Mouse (Mus musculus) limb, embryonic 14.5 days (tissue): Measurements from ENCODE around the gene Osgin1. TPM values are rescaled to one million over a fixed set of nuclear protein-coding genes. Genes with fewer than 3 reads are reported as not detected.

ENCODE experiments used
- ATAC-seq: fragments of 200-750 bp; cut with Nextera tagmentation; 2 replicates; pipeline ENCODE4 v1.8.0; 2017; ENCODE audit warnings: low read depth, moderate number of reproducible peaks, moderate TSS enrichment; ENCODE audit not compliant: low FRiP score
- DNase-seq: peaks from one replicate; pipeline ENCODE4 v3.0.0-alpha.2; 2015; ENCODE audit warnings: low spot score
- H3K27ac ChIP-seq: fragments of 300-500 bp; sonication (generic); replicated peaks from 2 replicates; pipeline ENCODE4 v1.5.1; 2014; ENCODE audit warnings: low read depth, mild to moderate bottlenecking, low read length, moderate library complexity, mixed read lengths
- H3K27me3 ChIP-seq: fragments of 300-500 bp; sonication (generic); 2 replicates; pipeline ENCODE4 v1.6.1; 2014; ENCODE audit warnings: low read length, mixed read lengths; ENCODE audit not compliant: control insufficient read depth, insufficient read depth
- H3K36me3 ChIP-seq: fragments of 300-500 bp; sonication (generic); 2 replicates; pipeline ENCODE4 v1.6.1; 2014; ENCODE audit warnings: mild to moderate bottlenecking, low read length, moderate library complexity, mixed read lengths; ENCODE audit not compliant: control insufficient read depth, insufficient read depth
- H3K4me1 ChIP-seq: fragments of 300-500 bp; sonication (generic); 2 replicates; pipeline ENCODE4 v1.6.1; 2014; ENCODE audit warnings: antibody characterized with exemption, low read length, mixed read lengths; ENCODE audit not compliant: control insufficient read depth, insufficient read depth
- H3K4me2 ChIP-seq: fragments of 300-500 bp; sonication (generic); replicated peaks from 2 replicates; pipeline ENCODE4 v1.6.1; 2014; ENCODE audit warnings: low read depth, mild to moderate bottlenecking, low read length, moderate library complexity; ENCODE audit not compliant: severe bottlenecking
- H3K4me3 ChIP-seq: fragments of 300-500 bp; sonication (generic); replicated peaks from 2 replicates; pipeline ENCODE4 v1.5.1; 2014; ENCODE audit warnings: low read length
- H3K9ac ChIP-seq: fragments of 300-500 bp; sonication (generic); 2 replicates; pipeline ENCODE4 v1.6.1; 2014; ENCODE audit warnings: mild to moderate bottlenecking, low read depth, low read length, moderate library complexity; ENCODE audit not compliant: severe bottlenecking
- H3K9me3 ChIP-seq: fragments of 300-500 bp; sonication (generic); 2 replicates; pipeline ENCODE4 v1.6.1; 2016; ENCODE audit warnings: low read length; ENCODE audit not compliant: control insufficient read depth
- POLR2A ChIP-seq: fragments of 200-500 bp; IDR thresholded peaks from 2 replicates; pipeline ENCODE4 v1.8.0; 2012; ENCODE audit warnings: inconsistent platforms, mild to moderate bottlenecking, moderate library complexity, borderline replicate concordance; ENCODE audit not compliant: insufficient read depth, insufficient read length; ENCODE audit errors: extremely low read depth
- WGBS: fragments of 180-500 bp; shearing (Covaris S2); extraction: QIAGEN DNeasy Blood & Tissue Kit; methylation state at CpG from one replicate; pipeline ENCODE4 v1.1.7; 2014; 5-methylcytosine and 5-hydroxymethylcytosine counted together
- polyA plus RNA-seq, 2 experiments: library from polyadenylated mRNA; depleted of rRNA in 1 of 2; stranded (reverse) in 1 of 2; unstranded in 1 of 2; fragments of >200 nt; fragmentation: Nextera tagmentation in 1 of 2; extraction: Ambion mirVana in 1 of 2; gene quantifications; 2 replicates each; pipeline versions ENCODE4 v1.2.1 to v1.2.3; 2012 to 2014

Osgin1 gene
- polyA plus RNA-seq, 2 experiments, result 2.1 to 2.2 TPM

DNA sequence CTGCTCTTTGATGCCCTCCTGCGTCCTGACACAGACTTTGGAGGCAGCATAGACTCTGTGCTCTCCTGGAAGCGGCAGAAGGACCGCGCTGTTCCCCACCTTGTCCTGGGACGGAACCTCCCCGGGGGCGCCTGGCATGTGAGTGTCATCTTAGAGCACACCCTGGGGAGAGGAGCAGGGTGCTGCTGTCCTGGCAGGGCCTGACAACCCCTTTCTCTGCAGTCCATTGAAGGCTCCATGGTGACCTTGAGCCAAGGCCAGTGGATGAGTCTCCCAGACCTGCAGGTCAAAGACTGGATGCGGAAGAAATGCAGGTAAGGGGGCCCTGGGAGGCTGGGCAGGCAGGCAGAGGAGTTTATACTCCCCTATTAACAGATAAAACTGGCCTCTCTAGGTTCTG, 9.0 kb downstream of the Osgin1 start:
- no peak overlapping the region for H3K9ac ChIP-seq
- H3K36me3 ChIP-seq, result no peaks in the 10 kb centered on the region
- no peak overlapping the region for H3K27ac ChIP-seq
- H3K27me3 ChIP-seq, result peaks cover 9% of the 10 kb centered on the region
- peaks cover 9% of the 10 kb centered on the region; the same call in 1 of the 2 replicates for H3K4me1 ChIP-seq
- H3K9me3 ChIP-seq, result no peaks in the 10 kb centered on the region
- 95% methylated on average over 8 of the region's 8 CpGs for WGBS
- H3K4me2 ChIP-seq, result no peak overlapping the region
- DNase-seq (no peak), ATAC-seq (no peak)
- TF ChIP-seq POLR2A, result no peak
- H3K4me3 ChIP-seq, result no peak overlapping the region

DNA sequence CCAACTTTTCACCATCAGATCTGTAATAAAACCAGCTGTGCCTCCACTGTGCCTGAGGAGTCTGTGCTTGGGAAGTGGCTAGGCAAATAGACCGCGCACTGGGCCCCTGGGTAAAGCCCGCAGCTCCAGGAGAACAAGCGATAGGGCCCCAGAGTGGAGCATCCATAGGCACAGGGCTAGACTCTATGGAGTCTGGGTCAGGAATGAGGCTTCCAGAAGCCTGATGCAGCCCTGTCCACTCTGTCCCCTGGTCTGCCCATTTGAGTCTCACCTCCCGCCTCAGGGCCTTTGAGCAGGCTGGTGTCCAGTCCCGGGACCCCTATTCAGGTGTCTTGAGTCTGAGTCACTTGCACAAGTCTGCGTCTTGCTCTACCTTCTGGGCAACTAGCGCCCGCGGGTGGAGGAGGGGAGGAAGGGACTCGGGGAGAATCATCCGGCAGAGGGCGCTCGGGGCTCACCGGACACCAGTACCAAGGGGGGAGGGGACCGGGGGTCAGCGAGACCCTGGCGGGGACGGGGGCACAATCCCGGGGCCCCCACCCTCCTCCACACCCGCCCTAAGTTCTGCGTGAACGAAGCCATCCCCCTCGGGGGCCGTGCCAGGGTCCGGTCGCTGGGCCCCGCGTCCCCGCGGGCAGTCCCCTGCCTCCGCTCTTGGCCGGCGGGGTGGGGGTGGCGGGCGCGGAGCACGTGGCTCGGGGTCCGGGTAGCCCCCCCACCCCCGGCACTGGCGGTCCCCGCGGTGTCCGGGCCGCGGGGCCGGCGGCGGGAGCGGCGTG, 12.5 kb downstream of the Osgin1 start, which contains the start of gene Necab2:
Gene Necab2, plus strand, starts transcription at position 509 of the 779 bp plus-strand sequence.
- peaks cover 21% of the 10 kb centered on the region for H3K27me3 ChIP-seq
- DNase-seq, result peak; percentile 80

DNA sequence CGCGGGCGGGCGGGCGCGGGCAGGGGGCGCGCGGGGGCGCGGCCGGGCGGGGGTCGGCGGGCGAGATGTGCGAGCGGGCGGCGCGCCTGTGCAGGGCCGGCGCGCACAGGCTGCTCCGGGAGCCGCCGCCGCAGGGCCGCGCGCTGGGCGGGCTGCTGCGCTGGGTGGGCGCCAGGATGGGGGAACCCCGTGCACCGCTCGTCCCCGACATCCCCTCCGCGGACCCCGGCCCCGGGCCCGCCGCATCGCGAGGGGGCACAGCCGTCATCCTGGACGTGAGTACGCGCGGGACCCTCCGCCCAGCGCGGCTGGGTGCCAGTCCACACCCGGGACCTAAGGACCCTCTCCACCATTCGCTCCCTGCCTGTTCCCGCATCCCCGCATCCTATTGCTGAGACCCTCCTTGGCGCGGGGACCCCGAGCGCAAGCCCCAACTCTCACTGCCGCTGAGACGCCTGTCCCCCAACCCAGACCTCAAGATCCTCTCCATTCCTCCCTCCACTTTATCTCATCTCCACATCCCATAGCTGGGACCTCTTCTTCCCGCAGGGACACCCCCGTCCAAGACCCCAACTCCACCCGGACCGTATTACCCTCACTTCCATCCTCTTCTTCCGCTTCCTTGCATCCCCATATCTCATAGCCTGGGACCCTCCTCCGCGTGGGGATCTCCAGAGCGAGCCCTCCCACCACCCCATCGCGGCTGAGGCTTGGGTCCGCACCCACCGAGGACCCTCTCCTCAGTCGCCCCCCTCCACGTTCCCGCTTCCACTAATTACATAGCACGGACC, 13.3 kb downstream of the Osgin1 start:
- H3K4me2 ChIP-seq, result peak overlapping the region; percentile 95
- H3K27me3 ChIP-seq, result peaks cover 21% of the 10 kb centered on the region
- ATAC-seq (peak; percentile 50; the same call in 1 of the 2 replicates), DNase-seq (no peak)
- H3K36me3 ChIP-seq, result no peaks in the 10 kb centered on the region
- TF ChIP-seq POLR2A, result no peak
- peak overlapping the region; percentile 70 for H3K9ac ChIP-seq
- H3K4me1 ChIP-seq, result 0 out of 2 replicates have a peak, but pooled peaks cover 2% of the 10 kb centered on the region
- 2% methylated on average over 24 of the region's 80 CpGs for WGBS
- no peaks in the 10 kb centered on the region for H3K9me3 ChIP-seq
- no peak overlapping the region for H3K27ac ChIP-seq
- peak overlapping the region; percentile 65 for H3K4me3 ChIP-seq

More for the DNA sequence above, 12.5 kb downstream of the Osgin1 start, which contains the start of gene Necab2:
- Histone ChIP-seq H3K9me3 (no peaks in the 10 kb centered on the region), H3K36me3 (no peaks in the 10 kb centered on the region), H3K9ac (peak within 1 kb of the TSS; percentile 70), H3K4me3 (peak within 1 kb of the TSS; percentile 65), H3K4me1 (0 out of 2 replicates have a peak, but pooled peaks cover 2% of the 10 kb centered on the region), H3K27ac (no peak within 1 kb of the TSS), H3K4me2 (peak within 1 kb of the TSS; percentile 95)
- no peak for TF ChIP-seq POLR2A
- ATAC-seq, result peak; percentile 84
- 2% methylated on average over 41 of the region's 52 CpGs for whole genome bisulfite sequencing

DNA sequence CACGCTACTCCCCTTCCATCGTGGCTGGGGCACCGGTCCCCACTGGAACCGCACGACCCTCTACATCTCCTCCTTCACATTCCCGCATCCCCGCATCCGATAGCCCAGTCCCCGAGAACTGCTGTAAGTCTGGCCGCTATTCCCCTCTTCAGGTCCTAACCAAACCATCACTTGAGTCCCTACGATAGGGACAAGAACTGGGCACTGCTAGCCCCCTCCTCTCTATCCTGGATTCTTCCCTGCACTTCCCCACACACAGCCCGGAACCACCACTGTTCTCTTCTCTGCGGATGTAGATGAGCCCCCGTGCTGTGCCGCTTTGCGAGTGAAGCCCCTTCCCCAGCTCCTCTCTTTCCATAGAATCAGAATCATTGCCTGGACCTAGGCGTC, 13.9 kb downstream of the Osgin1 start:
- no peak for TF ChIP-seq POLR2A
- no peak overlapping the region for H3K27ac ChIP-seq

DNA sequence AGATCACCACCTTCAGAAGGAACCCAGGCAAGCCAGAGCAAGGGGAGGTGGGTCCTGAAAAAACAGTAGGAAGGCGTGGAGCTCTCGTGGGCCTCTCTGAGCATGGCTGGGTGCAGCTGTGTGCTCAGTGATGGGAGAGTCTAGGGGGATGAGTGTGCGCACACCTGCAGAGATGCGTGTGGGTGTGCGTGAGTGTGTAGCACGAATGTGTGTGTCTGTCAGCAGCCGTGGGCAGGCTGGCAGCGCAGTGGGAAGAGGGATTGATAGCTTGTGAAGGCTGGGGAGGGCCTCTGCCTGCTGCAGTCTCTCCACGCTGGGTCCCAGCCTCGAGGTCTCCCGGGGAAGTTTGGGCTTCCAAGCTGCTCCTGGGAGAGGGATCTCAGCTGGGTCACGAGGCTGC, 15.7 kb downstream of the Osgin1 start:
- 0 out of 2 replicates have a peak, but pooled peaks cover 2% of the 10 kb centered on the region for H3K4me1 ChIP-seq
- no peak overlapping the region for H3K27ac ChIP-seq
- WGBS, result 75% methylated on average over 12 of the region's 12 CpGs
- peaks cover 21% of the 10 kb centered on the region for H3K27me3 ChIP-seq
- no peak for ATAC-seq
- no peaks in the 10 kb centered on the region for H3K9me3 ChIP-seq
- H3K4me2 ChIP-seq, result no peak overlapping the region
- H3K4me3 ChIP-seq, result no peak overlapping the region
- TF ChIP-seq POLR2A, result no peak
- H3K9ac ChIP-seq, result no peak overlapping the region
- DNase-seq, result no peak
- no peaks in the 10 kb centered on the region for H3K36me3 ChIP-seq

More for the DNA sequence above, 13.9 kb downstream of the Osgin1 start:
- WGBS, result 3% methylated on average over 17 of the region's 17 CpGs
- ATAC-seq, result no peak
- Histone ChIP-seq H3K4me2 (peak overlapping the region; percentile 95), H3K36me3 (no peaks in the 10 kb centered on the region), H3K4me3 (peak overlapping the region; percentile 65), H3K9ac (peak overlapping the region; percentile 70; the same call in 1 of the 2 replicates), H3K9me3 (no peaks in the 10 kb centered on the region), H3K27me3 (peaks cover 21% of the 10 kb centered on the region), H3K4me1 (0 out of 2 replicates have a peak, but pooled peaks cover 2% of the 10 kb centered on the region)
- no peak for DNase-seq
